Mouse (Mus musculus): Measurements from ENCODE around the gene Btg4. TPM values are rescaled to one million over a fixed set of nuclear protein-coding genes. Genes with fewer than 3 reads are reported as not detected.

Gene Btg4
- polyA plus RNA-seq (2016; fragmentation: Nextera tagmentation; extraction: Ambion mirVana), result not detected in 2 replicates

GRCm38 (mm10) chr9:51060601-51061000 lies at the start of gene Btg4:
Gene Btg4, plus strand, starts transcription at chr9:51060901.
- WGBS, result 85% methylated on average over 2 of the region's 2 CpGs

GRCm38 (mm10) chr9:51013644-51014043 lies 47.1 kb upstream of the Btg4 start:
- WGBS, result 76% methylated on average over 1 of the region's 1 CpGs
- Histone ChIP-seq H3K27me3 (ENCODE audit: poor library complexity, severe bottlenecking) (peaks cover 17% of the 10 kb centered on the region), H3K9me3 (no peaks in the 10 kb centered on the region), H3K27ac (no peak overlapping the region), H3K4me3 (no peak overlapping the region), H3K36me3 (replicated peaks) (no peaks in the 10 kb centered on the region), H3K4me1 (peaks cover 5% of the 10 kb centered on the region; the same call in 1 of the 2 replicates)
- DNase-seq (ENCODE audit: extremely low spot score, low spot score), result no peak

More at GRCm38 (mm10) chr9:51060601-51061000, at the start of gene Btg4:
- Histone ChIP-seq H3K9me3 (no peaks in the 10 kb centered on the region), H3K4me1 (no peaks in the 10 kb centered on the region), H3K27ac (no peak within 1 kb of the TSS), H3K27me3 (ENCODE audit: poor library complexity, severe bottlenecking) (no peaks in the 10 kb centered on the region), H3K36me3 (replicated peaks) (no peaks in the 10 kb centered on the region), H3K4me3 (no peak within 1 kb of the TSS)
- DNase-seq (ENCODE audit: extremely low spot score, low spot score), result no peak

- Histone ChIP-seq H3K27ac (no peak overlapping the region), H3K4me3 (no peak overlapping the region), H3K27me3 (ENCODE audit: poor library complexity, severe bottlenecking) (peaks cover 5% of the 10 kb centered on the region), H3K4me1 (no peaks in the 10 kb centered on the region), H3K36me3 (replicated peaks) (no peaks in the 10 kb centered on the region), H3K9me3 (no peaks in the 10 kb centered on the region)
- DNase-seq (ENCODE audit: extremely low spot score, low spot score), result no peak
- 64% methylated on average over 4 of the region's 4 CpGs for WGBS
Measured at GRCm38 (mm10) chr9:51015732-51016131, 45.0 kb upstream of the Btg4 start.

GRCm38 (mm10) chr9:51019670-51020069 lies 41.0 kb upstream of the Btg4 start:
- no peak overlapping the region for H3K27ac ChIP-seq
- H3K9me3 ChIP-seq, result no peaks in the 10 kb centered on the region
- no peaks in the 10 kb centered on the region for H3K27me3 ChIP-seq (ENCODE audit: poor library complexity, severe bottlenecking)
- no peaks in the 10 kb centered on the region for H3K4me1 ChIP-seq
- no peak overlapping the region for H3K4me3 ChIP-seq
- DNase-seq (ENCODE audit: extremely low spot score, low spot score), result no peak
- 86% methylated on average over 7 of the region's 7 CpGs for WGBS
- H3K36me3 ChIP-seq (replicated peaks), result no peaks in the 10 kb centered on the region

GRCm38 (mm10) chr9:51020351-51020750 lies 40.4 kb upstream of the Btg4 start:
- no peaks in the 10 kb centered on the region for H3K36me3 ChIP-seq (replicated peaks)
- no peaks in the 10 kb centered on the region for H3K27me3 ChIP-seq (ENCODE audit: poor library complexity, severe bottlenecking)
- no peak overlapping the region for H3K4me3 ChIP-seq
- H3K4me1 ChIP-seq, result no peaks in the 10 kb centered on the region
- no peaks in the 10 kb centered on the region for H3K9me3 ChIP-seq
- DNase-seq (ENCODE audit: extremely low spot score, low spot score), result no peak
- 81% methylated on average over 3 of the region's 3 CpGs for WGBS
- no peak overlapping the region for H3K27ac ChIP-seq

- Histone ChIP-seq H3K27ac (no peak overlapping the region), H3K27me3 (ENCODE audit: poor library complexity, severe bottlenecking) (no peaks in the 10 kb centered on the region), H3K9me3 (no peaks in the 10 kb centered on the region), H3K36me3 (replicated peaks) (no peaks in the 10 kb centered on the region), H3K4me3 (no peak overlapping the region), H3K4me1 (no peaks in the 10 kb centered on the region)
- DNase-seq (ENCODE audit: extremely low spot score, low spot score), result no peak
- 87% methylated on average over 4 of the region's 4 CpGs for WGBS
Measured at GRCm38 (mm10) chr9:51021123-51021795, 39.4 kb upstream of the Btg4 start.

GRCm38 (mm10) chr9:51026952-51027351 lies 33.7 kb upstream of the Btg4 start:
- Histone ChIP-seq H3K9me3 (no peaks in the 10 kb centered on the region), H3K27me3 (ENCODE audit: poor library complexity, severe bottlenecking) (no peaks in the 10 kb centered on the region), H3K4me3 (no peak overlapping the region), H3K36me3 (replicated peaks) (no peaks in the 10 kb centered on the region), H3K27ac (no peak overlapping the region), H3K4me1 (no peaks in the 10 kb centered on the region)
- no peak for DNase-seq (ENCODE audit: extremely low spot score, low spot score)
- 80% methylated on average over 1 of the region's 1 CpGs for WGBS

GRCm38 (mm10) chr9:51030147-51030546 lies 30.6 kb upstream of the Btg4 start:
- H3K4me1 ChIP-seq, result no peaks in the 10 kb centered on the region
- H3K36me3 ChIP-seq (replicated peaks), result no peaks in the 10 kb centered on the region
- H3K27ac ChIP-seq, result no peak overlapping the region
- no peaks in the 10 kb centered on the region for H3K9me3 ChIP-seq
- DNase-seq (ENCODE audit: extremely low spot score, low spot score), result no peak
- H3K27me3 ChIP-seq (ENCODE audit: poor library complexity, severe bottlenecking), result no peaks in the 10 kb centered on the region
- 65% methylated on average over 1 of the region's 1 CpGs for WGBS
- H3K4me3 ChIP-seq, result no peak overlapping the region

GRCm38 (mm10) chr9:51031603-51032002 lies 29.1 kb upstream of the Btg4 start:
- no peaks in the 10 kb centered on the region for H3K36me3 ChIP-seq (replicated peaks)
- no peaks in the 10 kb centered on the region for H3K27me3 ChIP-seq (ENCODE audit: poor library complexity, severe bottlenecking)
- no peak overlapping the region for H3K4me3 ChIP-seq
- H3K9me3 ChIP-seq, result no peaks in the 10 kb centered on the region
- H3K27ac ChIP-seq, result no peak overlapping the region
- H3K4me1 ChIP-seq, result no peaks in the 10 kb centered on the region
- WGBS, result 76% methylated on average over 6 of the region's 6 CpGs
- DNase-seq (ENCODE audit: extremely low spot score, low spot score), result no peak

- no peaks in the 10 kb centered on the region for H3K9me3 ChIP-seq
- no peak overlapping the region for H3K27ac ChIP-seq
- no peak overlapping the region for H3K4me3 ChIP-seq
- no peak for DNase-seq (ENCODE audit: extremely low spot score, low spot score)
- no peaks in the 10 kb centered on the region for H3K36me3 ChIP-seq (replicated peaks)
- WGBS, result 79% methylated on average over 8 of the region's 8 CpGs
- no peaks in the 10 kb centered on the region for H3K4me1 ChIP-seq
- H3K27me3 ChIP-seq (ENCODE audit: poor library complexity, severe bottlenecking), result no peaks in the 10 kb centered on the region
Measured at GRCm38 (mm10) chr9:51032291-51032690, 28.4 kb upstream of the Btg4 start.

- H3K4me3 ChIP-seq, result no peak overlapping the region
- H3K36me3 ChIP-seq (replicated peaks), result no peaks in the 10 kb centered on the region
- no peaks in the 10 kb centered on the region for H3K4me1 ChIP-seq
- H3K27ac ChIP-seq, result no peak overlapping the region
- H3K9me3 ChIP-seq, result no peaks in the 10 kb centered on the region
- no peaks in the 10 kb centered on the region for H3K27me3 ChIP-seq (ENCODE audit: poor library complexity, severe bottlenecking)
- DNase-seq (ENCODE audit: extremely low spot score, low spot score), result no peak
- WGBS, result 84% methylated on average over 3 of the region's 3 CpGs
Measured at GRCm38 (mm10) chr9:51032785-51033529, 27.7 kb upstream of the Btg4 start.

- H3K4me3 ChIP-seq, result no peak overlapping the region
- no peaks in the 10 kb centered on the region for H3K36me3 ChIP-seq (replicated peaks)
- WGBS, result 92% methylated on average over 7 of the region's 7 CpGs
- no peaks in the 10 kb centered on the region for H3K9me3 ChIP-seq
- no peak for DNase-seq (ENCODE audit: extremely low spot score, low spot score)
- no peaks in the 10 kb centered on the region for H3K4me1 ChIP-seq
- no peak overlapping the region for H3K27ac ChIP-seq
- no peaks in the 10 kb centered on the region for H3K27me3 ChIP-seq (ENCODE audit: poor library complexity, severe bottlenecking)
Measured at GRCm38 (mm10) chr9:51041491-51041980, 19.2 kb upstream of the Btg4 start.

GRCm38 (mm10) chr9:51042136-51042535 lies 18.6 kb upstream of the Btg4 start:
- Histone ChIP-seq H3K9me3 (no peaks in the 10 kb centered on the region), H3K4me1 (no peaks in the 10 kb centered on the region), H3K36me3 (replicated peaks) (no peaks in the 10 kb centered on the region), H3K4me3 (no peak overlapping the region), H3K27me3 (ENCODE audit: poor library complexity, severe bottlenecking) (no peaks in the 10 kb centered on the region), H3K27ac (no peak overlapping the region)
- DNase-seq (ENCODE audit: extremely low spot score, low spot score), result no peak
- WGBS, result 92% methylated on average over 6 of the region's 6 CpGs

Measured in forebrain, embryonic 10.5 days (tissue).